Mouse (Mus musculus) thymus, adult 2 months (tissue): ENCODE results near the gene Cmc1.

Experiments used
- CTCF ChIP-seq: fragments of 200-500 bp; IDR thresholded peaks from 2 replicates; pipeline ENCODE4 v1.5.1; 2012; ENCODE audit warnings: mild to moderate bottlenecking, control low read depth, low read length, moderate library complexity, borderline replicate concordance; ENCODE audit not compliant: control insufficient read depth, poor library complexity, insufficient read depth; ENCODE audit errors: extremely low read depth
- POLR2A ChIP-seq: fragments of 200-500 bp; IDR thresholded peaks from 2 replicates; pipeline ENCODE4 v1.6.1; 2012; ENCODE audit warnings: mild to moderate bottlenecking, low read length, control low read depth, moderate library complexity; ENCODE audit not compliant: control insufficient read depth, poor library complexity, insufficient read depth; ENCODE audit errors: extremely low read depth

DNA sequence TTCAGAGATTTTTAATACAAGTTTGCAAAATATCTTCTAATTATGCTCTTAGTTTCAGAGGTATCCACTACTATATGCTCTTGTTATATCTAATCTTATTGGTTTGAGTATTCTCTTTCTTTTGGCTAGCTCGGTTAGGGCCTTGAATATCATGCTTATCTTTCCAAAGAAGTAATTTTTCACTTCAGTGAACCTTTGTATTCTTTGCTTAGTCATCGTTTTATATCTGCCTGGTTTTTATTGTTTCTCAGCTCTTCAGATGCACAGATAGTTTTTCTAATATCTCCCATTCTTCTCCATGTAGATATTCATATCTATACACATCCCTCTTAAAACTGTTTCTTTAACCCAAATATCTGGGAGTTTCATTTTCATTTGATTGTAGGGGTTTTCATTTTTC is 125.0 kb downstream of the Cmc1 start:
- TF ChIP-seq POLR2A (no peak), CTCF (no peak)
